Comparison of ENCODE assay signal across 12 mouse cellular contexts in the genomic region with DNA sequence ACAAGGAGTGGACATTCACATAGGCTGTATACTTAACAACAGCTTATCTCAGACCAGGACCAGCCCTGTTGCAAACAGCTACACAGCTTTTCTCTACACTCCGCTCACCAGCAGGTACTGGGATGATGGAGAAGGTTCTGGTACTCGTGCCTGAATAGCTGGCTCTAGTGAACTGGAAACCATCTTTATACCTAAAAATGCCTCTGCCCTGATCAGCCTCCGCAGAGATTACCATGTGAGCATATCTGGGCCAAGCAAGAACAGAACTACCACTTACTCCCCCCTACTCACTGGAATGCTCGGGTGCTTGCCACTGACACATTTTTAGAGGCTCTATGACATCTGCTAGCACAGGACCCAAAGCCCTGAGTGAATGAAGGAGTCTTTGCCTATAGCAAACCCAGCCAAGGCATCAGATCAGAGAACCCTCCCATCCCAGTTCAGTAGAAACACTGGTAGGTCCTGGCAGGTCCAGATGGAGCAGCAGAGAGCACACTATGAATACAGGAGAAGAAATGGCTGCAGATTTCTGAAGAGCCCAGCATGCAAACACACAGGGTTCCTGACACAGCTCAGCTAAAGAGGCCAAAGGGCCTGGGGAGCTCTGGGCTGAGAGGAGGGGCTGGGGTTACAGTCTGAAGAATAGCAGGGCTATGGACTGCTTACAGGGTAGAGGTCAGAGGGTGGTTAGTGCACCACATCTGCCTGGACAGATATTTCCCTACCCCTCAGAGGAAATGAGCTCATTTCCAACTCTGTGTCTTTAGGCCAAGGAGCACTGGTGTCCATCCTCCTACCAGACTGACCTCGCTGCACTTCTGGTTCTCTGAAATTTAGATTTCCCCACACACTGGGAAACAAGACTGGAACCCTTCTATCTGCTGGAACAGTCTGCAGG. TPM values are rescaled to one million over a fixed set of nuclear protein-coding genes. Genes with fewer than 3 reads are reported as not detected.
DNase-seq lines count a peak whose midpoint lies in the region; ATAC-seq lines count a peak whose summit lies in the region.
"Had no signal": no experiment of that assay in that cellular context is flagged by ENCODE, and none has a peak within 500 bp of the region (broad histone marks: within the 10 kb centered on the region; RNA-seq: fewer than 3 reads in every experiment).

No protein-coding gene starts in this region.

- no peaks in the 10 kb centered on the region for H3K4me1 ChIP-seq in hindbrain, embryonic 16.5 days (ENCODE audit: control insufficient read depth, insufficient read depth, low read depth, low read length)
- H3K4me1 ChIP-seq in hindbrain, embryonic 12.5 days: peaks cover 13% of the 10 kb centered on the region; the same call in 1 of the 2 replicates
- peaks cover 50% of the 10 kb centered on the region for H3K4me1 ChIP-seq in heart, embryonic 16.5 days (ENCODE audit: control insufficient read depth, insufficient read depth, low read length)

- no peaks in the 10 kb centered on the region for H3K9me3 ChIP-seq in hindbrain, embryonic 16.5 days (ENCODE audit: control insufficient read depth, low read length)
- H3K9me3 ChIP-seq in hindbrain, embryonic 12.5 days (replicated peaks): no peaks in the 10 kb centered on the region
- no peaks in the 10 kb centered on the region for H3K9me3 ChIP-seq in heart, embryonic 16.5 days (replicated peaks; ENCODE audit: control insufficient read depth, low read length)
- H3K9me3 ChIP-seq: limb, embryonic 12.5 days; neural tube, embryonic 13.5 days; stomach, embryonic 15.5 days had no signal

- peak; percentile 56 for DNase-seq in right cerebral cortex, adult 18-20 months
- DNase-seq in right cerebral cortex, postnatal 14 days: no peak
- no peak for DNase-seq in right cerebral cortex, postnatal 10 days (ENCODE audit: low spot score in 2 of 2)
- DNase-seq in thymus, postnatal 25 days: no peak

- ATAC-seq in hindbrain, embryonic 16.5 days: 0 out of 2 replicates have a peak, but pooled peaks have one; percentile 20
- no peak for ATAC-seq in hindbrain, embryonic 12.5 days (ENCODE audit: low FRiP score)
- ATAC-seq in heart, embryonic 16.5 days (replicated peaks; ENCODE audit: extremely low read depth, insufficient read depth, low FRiP score): peak; percentile 30
- no peak for ATAC-seq in megakaryocyte progenitor cell, adult 5-6 weeks (replicated peaks; ENCODE audit: poor library complexity)

- WGBS in hindbrain, embryonic 16.5 days: 91% methylated on average over 5 of the region's 5 CpGs
- WGBS in hindbrain, embryonic 12.5 days: 82% methylated on average over 5 of the region's 5 CpGs
- 77% methylated on average over 5 of the region's 5 CpGs for WGBS in heart, embryonic 16.5 days

- H3K4me3 ChIP-seq in hindbrain, embryonic 16.5 days (ENCODE audit: low read length): no peak overlapping the region
- H3K4me3 ChIP-seq in hindbrain, embryonic 12.5 days: no peak overlapping the region
- H3K4me3 ChIP-seq in heart, embryonic 16.5 days (ENCODE audit: low read length): no peak overlapping the region
- H3K4me3 ChIP-seq: erythroblast, embryonic 14.5 days; limb, embryonic 12.5 days; neural tube, embryonic 13.5 days; stomach, embryonic 15.5 days had no signal

- H3K4me2 ChIP-seq in hindbrain, embryonic 16.5 days (ENCODE audit: low read length): no peak overlapping the region
- no peak overlapping the region for H3K4me2 ChIP-seq in hindbrain, embryonic 12.5 days (replicated peaks)
- H3K4me2 ChIP-seq in heart, embryonic 16.5 days (ENCODE audit: low read depth, low read length): no peak overlapping the region
- H3K4me2 ChIP-seq: limb, embryonic 12.5 days; neural tube, embryonic 13.5 days; stomach, embryonic 15.5 days had no signal

- H3K27me3 ChIP-seq in hindbrain, embryonic 16.5 days (replicated peaks; ENCODE audit: control insufficient read depth, insufficient read depth, low read length): no peaks in the 10 kb centered on the region
- H3K27me3 ChIP-seq in hindbrain, embryonic 12.5 days: no peaks in the 10 kb centered on the region
- H3K27me3 ChIP-seq in heart, embryonic 16.5 days (ENCODE audit: control insufficient read depth, insufficient read depth, low read length): no peaks in the 10 kb centered on the region
- H3K27me3 ChIP-seq: limb, embryonic 12.5 days; neural tube, embryonic 13.5 days; stomach, embryonic 15.5 days had no signal

- H3K36me3 ChIP-seq in hindbrain, embryonic 16.5 days (ENCODE audit: control insufficient read depth, insufficient read depth, low read length): no peaks in the 10 kb centered on the region
- no peaks in the 10 kb centered on the region for H3K36me3 ChIP-seq in hindbrain, embryonic 12.5 days
- no peaks in the 10 kb centered on the region for H3K36me3 ChIP-seq in heart, embryonic 16.5 days (ENCODE audit: control insufficient read depth, insufficient read depth)
- H3K36me3 ChIP-seq: neural tube, embryonic 13.5 days; stomach, embryonic 15.5 days had no signal

- H3K27ac ChIP-seq in hindbrain, embryonic 16.5 days (ENCODE audit: low read depth, low read length): no peak overlapping the region
- no peak overlapping the region for H3K27ac ChIP-seq in hindbrain, embryonic 12.5 days
- peak overlapping the region; percentile 56 for H3K27ac ChIP-seq in heart, embryonic 16.5 days (ENCODE audit: low read length)
- H3K27ac ChIP-seq: neural tube, embryonic 13.5 days; stomach, embryonic 15.5 days had no signal

- no peak overlapping the region for H3K9ac ChIP-seq in hindbrain, embryonic 16.5 days (ENCODE audit: low read depth, low read length)
- H3K9ac ChIP-seq in hindbrain, embryonic 12.5 days: no peak overlapping the region
- H3K9ac ChIP-seq in heart, embryonic 16.5 days (ENCODE audit: low read length): peak overlapping the region; percentile 11; the same call in 1 of the 2 replicates
- H3K9ac ChIP-seq: limb, embryonic 12.5 days; neural tube, embryonic 13.5 days; stomach, embryonic 15.5 days had no signal

RNA-seq across cellular contexts. Expression of gene Fam53b, which starts 14.3 kb away (rescaled TPM):
- polyA plus RNA-seq in hindbrain, embryonic 16.5 days (2015; fragmentation: Nextera tagmentation; extraction: Ambion mirVana): 14.7 and 16.3 TPM in 2 replicates
- 22.7 and 25.3 TPM in 2 replicates for polyA plus RNA-seq in hindbrain, embryonic 12.5 days (2016; fragmentation: Nextera tagmentation; extraction: Ambion mirVana)
- 16.4 and 21.8 TPM in 2 replicates for polyA plus RNA-seq in heart, embryonic 16.5 days (2015; fragmentation: Nextera tagmentation; extraction: Ambion mirVana)
- total RNA-seq in megakaryocyte progenitor cell, adult 5-6 weeks (2015): 16.0 and 21.5 TPM in 2 replicates
- total RNA-seq in megakaryocyte progenitor cell, adult 5-6 weeks (2017): 12.2 and 15.9 TPM in 2 replicates

RNA-seq across cellular contexts. Expression of gene Eef1akmt2, which starts 53.1 kb away (rescaled TPM):
- polyA plus RNA-seq in hindbrain, embryonic 16.5 days (2015; fragmentation: Nextera tagmentation; extraction: Ambion mirVana): 79.0 and 87.6 TPM in 2 replicates
- polyA plus RNA-seq in hindbrain, embryonic 12.5 days (2016; fragmentation: Nextera tagmentation; extraction: Ambion mirVana): 75.0 and 87.3 TPM in 2 replicates
- 35.1 and 43.0 TPM in 2 replicates for polyA plus RNA-seq in heart, embryonic 16.5 days (2015; fragmentation: Nextera tagmentation; extraction: Ambion mirVana)
- total RNA-seq in megakaryocyte progenitor cell, adult 5-6 weeks (2015): 27.3 and 38.6 TPM in 2 replicates
- total RNA-seq in megakaryocyte progenitor cell, adult 5-6 weeks (2017): 48.3 and 48.9 TPM in 2 replicates

RNA-seq across cellular contexts. Expression of gene Abraxas2, which starts 59.7 kb away (rescaled TPM):
- 34.0 and 35.7 TPM in 2 replicates for polyA plus RNA-seq in hindbrain, embryonic 16.5 days (2015; fragmentation: Nextera tagmentation; extraction: Ambion mirVana)
- 35.8 and 36.2 TPM in 2 replicates for polyA plus RNA-seq in hindbrain, embryonic 12.5 days (2016; fragmentation: Nextera tagmentation; extraction: Ambion mirVana)
- polyA plus RNA-seq in heart, embryonic 16.5 days (2015; fragmentation: Nextera tagmentation; extraction: Ambion mirVana): 26.0 and 30.0 TPM in 2 replicates
- 48.6 and 48.9 TPM in 2 replicates for total RNA-seq in megakaryocyte progenitor cell, adult 5-6 weeks (2015)
- total RNA-seq in megakaryocyte progenitor cell, adult 5-6 weeks (2017): 38.6 and 45.9 TPM in 2 replicates

Comparison
In these comparisons a context has a peak if more than half of its experiments do, and no peak if none do; other contexts are left out.
1. ATAC-seq: peak in hindbrain, embryonic 16.5 days (single experiment) and heart, embryonic 16.5 days (single experiment); none in hindbrain, embryonic 12.5 days (single experiment) and megakaryocyte progenitor cell, adult 5-6 weeks (single experiment).